Mouse (Mus musculus) layer of hippocampus, postnatal 10 days (tissue): ENCODE measurements around the gene 1700067P10Rik. TPM values are rescaled to one million over a fixed set of nuclear protein-coding genes. Genes with fewer than 3 reads are reported as not detected.

Source experiments
- DNase-seq, 2 experiments: peaks; one replicate each; pipeline ENCODE4 v3.0.0; 2021; ENCODE audit warnings: low spot score in 2 of 2
- long read RNA-seq: library from polyadenylated mRNA; stranded (forward); transcript quantifications from one replicate; pipeline ENCODE4 v2.0.0, GENCODE M21; 2023
- total RNA-seq, 2 experiments: library from RNA; stranded (reverse); gene quantifications; 2 replicates each; pipeline ENCODE4 v1.2.3; 2021

1700067P10Rik gene
- not detected for total RNA-seq
- long read RNA-seq = 0 reads

- DNase-seq = no peak
These were observed at the start of gene 1700067P10Rik for GRCm38 (mm10) chr17:48089019-48089418. 1700067P10Rik (plus strand) TSS chr17:48089319.

GRCm38 (mm10) chr17:48041351-48042287 is 47.5 kb upstream of the 1700067P10Rik start:
- DNase-seq = peak; percentile 20 to 44

DNA sequence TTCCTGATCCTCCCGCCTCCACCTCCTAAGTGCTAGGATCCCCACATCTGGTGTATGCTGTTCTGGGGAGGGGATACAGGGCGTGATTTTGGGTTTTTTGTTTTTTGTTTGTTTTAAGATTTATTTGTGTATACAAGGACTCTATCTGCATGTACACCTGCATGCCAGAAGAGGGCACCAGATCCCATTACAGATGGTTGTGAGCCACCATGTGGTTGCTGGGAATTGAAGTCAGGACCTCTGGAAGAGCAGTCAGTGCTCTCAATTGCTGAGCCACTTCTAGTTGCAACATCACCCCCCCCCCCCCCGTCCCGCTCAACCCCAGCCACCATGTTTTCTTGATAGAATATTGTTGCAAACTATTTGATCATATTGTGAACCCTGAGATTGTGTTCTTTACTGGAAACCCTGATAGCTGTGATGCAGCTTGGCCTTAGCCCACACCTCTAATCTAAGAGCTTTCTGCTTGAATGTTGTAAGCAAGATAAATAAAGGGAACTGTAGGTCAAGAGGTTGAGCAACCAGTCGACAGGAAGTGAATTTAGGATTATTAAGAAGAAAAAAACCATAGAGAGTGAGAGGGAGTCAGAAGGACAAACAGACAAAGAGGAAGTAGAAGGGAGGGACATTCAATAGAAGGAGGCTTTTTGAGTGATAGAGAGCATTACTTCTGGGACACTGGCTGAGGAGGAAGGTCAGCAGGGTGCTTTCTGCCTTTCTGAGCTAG is 45.8 kb upstream of the 1700067P10Rik start:
- no peak for DNase-seq

- peak; percentile 72 to 75 for DNase-seq
These were observed 43.5 kb upstream of the 1700067P10Rik start for GRCm38 (mm10) chr17:48045631-48046030.

- DNase-seq = no peak
These were observed 37.3 kb upstream of the 1700067P10Rik start for GRCm38 (mm10) chr17:48051638-48052337.

DNA sequence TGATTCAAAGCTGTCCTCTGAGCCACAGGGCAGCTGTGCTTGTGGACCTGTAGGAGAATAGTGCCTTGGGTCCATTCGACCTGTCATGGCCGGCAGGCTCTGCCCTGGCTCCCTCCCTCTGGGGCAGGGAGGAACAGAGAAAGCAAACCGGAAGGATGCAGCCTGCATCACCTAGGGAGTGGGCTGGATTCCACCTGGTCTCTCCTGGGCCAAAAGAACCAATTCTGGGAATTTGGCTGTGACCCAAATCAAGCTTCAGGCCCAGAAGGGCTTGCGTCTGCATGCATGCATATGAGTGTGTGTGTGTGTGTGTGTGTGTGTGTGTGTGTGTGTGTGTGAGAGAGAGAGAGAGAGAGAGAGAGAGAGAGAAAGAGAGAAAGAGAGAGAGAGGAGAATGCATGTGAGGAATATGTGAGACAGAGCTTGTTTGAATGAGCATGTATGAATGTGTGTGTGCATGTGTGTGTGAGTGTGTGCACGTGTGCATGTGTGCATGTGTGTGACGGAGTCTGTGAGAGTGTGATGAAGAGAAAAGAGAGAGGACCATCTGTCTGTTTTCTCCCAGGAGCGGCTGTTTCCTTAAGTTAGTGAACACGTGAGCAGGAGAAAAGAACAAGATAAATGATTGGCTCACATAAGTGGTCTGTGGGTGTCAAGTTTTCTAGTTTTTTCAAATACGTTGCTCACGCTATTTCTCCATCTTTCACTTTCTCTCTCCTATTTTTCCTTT is 36.6 kb upstream of the 1700067P10Rik start:
- DNase-seq = no peak

GRCm38 (mm10) chr17:48053646-48054045 is 35.5 kb upstream of the 1700067P10Rik start:
- DNase-seq = no peak

DNA sequence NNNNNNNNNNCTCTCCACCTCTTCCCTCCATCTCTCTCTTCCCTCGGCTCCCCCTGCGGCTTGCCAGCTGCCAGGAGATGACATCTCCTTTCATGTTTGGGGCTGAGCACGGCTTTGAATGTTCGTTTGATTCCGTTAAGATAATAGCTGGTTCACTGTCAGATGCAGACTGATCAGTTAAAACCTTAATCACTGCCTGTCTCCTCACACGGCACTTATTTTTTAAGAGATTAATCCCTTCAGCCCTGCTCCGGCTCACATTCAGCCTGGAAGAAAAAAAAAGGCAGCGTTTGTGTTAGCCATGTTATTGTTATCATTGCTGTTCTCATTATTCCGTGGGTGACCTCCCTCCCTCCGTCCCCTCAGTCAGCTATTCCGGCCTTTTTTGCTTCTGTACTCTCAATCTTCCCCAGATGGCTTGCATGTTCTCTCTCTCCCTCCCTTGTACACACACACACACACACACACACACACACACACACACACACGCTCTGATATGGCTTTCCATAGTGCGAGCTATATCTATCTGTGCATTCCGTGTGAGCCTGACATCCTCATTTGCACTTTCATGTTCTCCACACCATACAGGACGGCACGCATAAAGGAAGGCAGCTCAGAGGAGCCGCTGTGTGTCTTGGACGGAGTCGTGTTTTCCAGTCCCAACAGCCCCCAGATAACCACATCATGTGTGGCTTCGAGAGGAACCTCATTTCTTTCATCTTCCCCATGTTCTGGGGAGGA is 33.9 kb upstream of the 1700067P10Rik start:
- no peak for DNase-seq

GRCm38 (mm10) chr17:48057382-48057781 is 31.7 kb upstream of the 1700067P10Rik start:
- DNase-seq = peak in 1 of 2 experiments; percentile 7

- no peak for DNase-seq
These were observed 24.8 kb upstream of the 1700067P10Rik start for GRCm38 (mm10) chr17:48064196-48064843.

DNA sequence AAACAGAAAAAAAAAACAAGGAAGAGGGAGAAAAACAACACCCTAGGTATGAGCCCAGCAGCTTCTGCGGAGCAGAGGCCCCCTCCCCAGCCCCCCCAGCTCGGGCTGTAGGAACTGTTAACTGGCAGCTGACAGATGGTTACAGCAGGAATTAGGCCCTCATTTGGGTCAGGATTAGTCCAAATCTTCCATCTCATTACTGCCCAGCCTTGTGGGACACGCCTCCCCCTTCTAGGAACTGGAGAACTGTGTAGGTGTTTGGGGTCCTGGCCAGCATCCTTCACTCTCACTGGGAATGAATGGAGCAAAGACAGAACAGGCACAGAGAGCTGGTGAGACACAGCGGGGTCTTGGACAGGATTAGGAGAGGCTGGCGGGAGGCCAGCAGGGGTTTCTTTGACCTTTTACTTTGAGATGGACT is 24.0 kb upstream of the 1700067P10Rik start:
- no peak for DNase-seq

- DNase-seq = no peak
These were observed 22.0 kb upstream of the 1700067P10Rik start for GRCm38 (mm10) chr17:48067083-48067614.

GRCm38 (mm10) chr17:48067729-48068128 is 21.4 kb upstream of the 1700067P10Rik start:
- DNase-seq = no peak

GRCm38 (mm10) chr17:48080626-48081025 is 8.5 kb upstream of the 1700067P10Rik start:
- DNase-seq = no peak

DNA sequence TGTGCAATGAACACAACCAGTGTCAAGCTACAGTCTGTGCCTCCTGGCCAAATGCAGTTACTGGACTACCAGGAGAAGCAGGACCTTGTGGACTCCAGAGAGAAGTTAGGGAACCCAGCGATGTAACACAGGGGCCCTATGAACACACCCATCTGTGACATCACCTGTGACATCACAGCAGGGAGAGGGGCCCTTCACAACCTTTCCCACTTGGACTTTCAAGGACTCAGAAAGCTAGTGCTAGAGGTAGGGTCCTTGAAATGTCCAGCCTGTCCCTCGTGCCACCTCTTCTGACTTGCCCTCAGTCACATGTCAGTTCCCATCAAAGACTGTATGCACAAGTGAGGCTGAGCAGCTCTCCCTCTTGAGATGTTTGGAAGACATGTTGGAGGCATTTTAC is 327 bp downstream of the 1700067P10Rik start:
- DNase-seq = no peak

GRCm38 (mm10) chr17:48090305-48090704 is 1.2 kb downstream of the 1700067P10Rik start:
- DNase-seq = no peak

DNA sequence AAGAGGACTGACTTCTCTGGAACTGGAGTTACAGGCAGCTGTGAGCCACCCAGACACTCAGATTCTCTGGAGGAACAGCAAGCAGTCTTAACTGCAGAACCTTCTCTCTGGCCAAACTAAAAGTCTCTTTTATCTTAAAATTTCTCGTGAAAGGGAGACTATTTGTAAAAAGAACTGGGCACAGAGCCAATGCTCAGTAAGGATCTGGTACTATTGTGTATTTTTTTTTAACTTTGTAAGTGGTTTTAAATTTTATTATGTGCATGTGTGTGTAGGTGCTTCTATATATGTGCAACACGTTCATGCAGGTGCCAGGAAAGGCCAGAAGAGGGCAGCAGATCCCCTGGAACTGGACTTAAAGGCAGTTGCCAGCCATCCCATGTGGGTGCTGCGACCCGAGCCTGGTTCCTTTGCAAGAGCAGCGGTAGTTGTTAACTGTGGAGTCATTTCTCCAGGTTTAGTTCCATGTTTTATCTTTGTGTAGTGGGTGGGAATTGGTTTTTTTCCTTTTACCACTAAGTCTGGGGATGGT is 4.2 kb downstream of the 1700067P10Rik start:
- DNase-seq = no peak

DNA sequence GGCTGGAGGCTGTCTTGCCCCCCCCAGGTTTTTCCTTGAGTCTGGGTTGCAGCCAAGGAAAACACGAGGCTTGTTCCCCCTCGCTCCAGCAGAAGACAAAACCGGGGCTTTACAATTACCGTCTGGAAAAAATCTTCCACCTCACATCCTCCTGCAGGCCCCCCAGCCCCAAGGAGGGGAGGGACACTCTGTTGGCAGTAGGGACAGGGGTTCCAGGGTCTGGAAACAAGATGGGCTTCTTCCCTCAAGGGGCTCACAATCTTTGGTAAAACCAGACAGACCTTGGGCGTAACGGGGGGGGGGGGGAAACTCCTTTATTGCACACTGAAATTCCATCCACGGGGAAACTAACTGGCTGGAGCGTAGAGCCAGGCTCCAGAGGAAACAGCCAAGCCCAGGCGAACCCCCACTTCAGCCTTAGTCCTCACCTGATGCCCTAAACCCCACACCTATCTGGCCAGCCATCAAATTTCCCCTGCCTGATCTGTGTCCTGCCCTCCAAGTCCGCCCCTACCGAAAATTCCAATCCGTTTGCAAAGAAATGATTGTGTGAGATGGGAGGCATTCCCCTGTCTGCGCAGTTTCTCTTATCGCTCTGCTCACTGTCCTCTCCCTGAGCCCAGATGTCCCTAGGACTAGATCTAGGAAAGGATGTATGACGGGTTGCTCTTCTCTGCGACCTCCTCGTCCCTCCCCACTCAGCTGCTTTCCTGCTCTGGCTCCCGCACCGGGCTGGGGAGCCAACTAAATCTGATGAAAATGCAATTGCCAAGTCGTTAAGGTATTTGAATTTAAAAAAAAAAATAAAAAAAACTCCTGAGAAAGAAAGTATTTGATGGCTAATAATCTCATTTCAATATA is 5.9 kb downstream of the 1700067P10Rik start:
- no peak for DNase-seq
